Mouse (Mus musculus) megakaryocyte-erythroid progenitor cell, adult 5-6 weeks (primary cell): ENCODE results near the gene Zfp750. TPM values are rescaled to one million over a fixed set of nuclear protein-coding genes. Genes with fewer than 3 reads are reported as not detected.

ENCODE experiments used
- ATAC-seq: replicated peaks from 2 replicates; pipeline ENCODE4 v1.8.0; 2016; ENCODE audit warnings: mild to moderate bottlenecking, inconsistent platforms; ENCODE audit not compliant: severe bottlenecking, poor library complexity, low FRiP score, low TSS enrichment
- total RNA-seq, 2 experiments: library from RNA; stranded (forward) in 1 of 2; stranded (reverse) in 1 of 2; fragments of 200-1000, 215-1000 nt in 1 of 2; fragments of >200 nt in 1 of 2; fragmentation: Nextera tagmentation in 1 of 2; gene quantifications; 2 replicates each; pipeline ENCODE4 v1.2.3; 2014 to 2017

Zfp750 gene
- total RNA-seq, 2 experiments from 2014 or later = 0.66 TPM; not detected in 1

- ATAC-seq = peak; percentile 15; the same call in 1 of the 2 replicates
Measured at GRCm38 (mm10) chr11:121543922-121544321, 24.8 kb upstream of the Zfp750 start.

- peak; percentile 80 for ATAC-seq
Measured at GRCm38 (mm10) chr11:121543287-121543856, 24.2 kb upstream of the Zfp750 start.

- no peak for ATAC-seq
Measured at GRCm38 (mm10) chr11:121542471-121542870, 23.3 kb upstream of the Zfp750 start.

GRCm38 (mm10) chr11:121536528-121536927 is 17.4 kb upstream of the Zfp750 start:
- ATAC-seq = no peak

- ATAC-seq = peak; percentile 82
Measured at GRCm38 (mm10) chr11:121529747-121530146, 10.6 kb upstream of the Zfp750 start.

- no peak for ATAC-seq
Measured at GRCm38 (mm10) chr11:121524191-121524590, 5.1 kb upstream of the Zfp750 start.

GRCm38 (mm10) chr11:121522156-121522762 is 3.1 kb upstream of the Zfp750 start:
- ATAC-seq = peak; percentile 50

GRCm38 (mm10) chr11:121520761-121521160 is 1.6 kb upstream of the Zfp750 start:
- 0 out of 2 replicates have a peak, but pooled peaks have one; percentile 13 for ATAC-seq

- no peak for ATAC-seq
Measured at GRCm38 (mm10) chr11:121519703-121520102, 570 bp upstream of the Zfp750 start.

- no peak for ATAC-seq
Measured at GRCm38 (mm10) chr11:121517687-121518465, 1.3 kb downstream of the Zfp750 start.

- no peak for ATAC-seq
Measured at GRCm38 (mm10) chr11:121516906-121517305, 2.2 kb downstream of the Zfp750 start.

- no peak for ATAC-seq
Measured at GRCm38 (mm10) chr11:121515996-121516395, 3.1 kb downstream of the Zfp750 start.

- no peak for ATAC-seq
Measured at GRCm38 (mm10) chr11:121512896-121513572, 6.1 kb downstream of the Zfp750 start.

GRCm38 (mm10) chr11:121510512-121511246 is 8.5 kb downstream of the Zfp750 start:
- ATAC-seq = no peak

GRCm38 (mm10) chr11:121508478-121508877 is 10.7 kb downstream of the Zfp750 start:
- no peak for ATAC-seq

GRCm38 (mm10) chr11:121502000-121502860 is 16.9 kb downstream of the Zfp750 start:
- ATAC-seq = no peak

- peak; percentile 72 for ATAC-seq
Measured at GRCm38 (mm10) chr11:121501525-121501924, 17.6 kb downstream of the Zfp750 start.

GRCm38 (mm10) chr11:121500595-121500994 is 18.5 kb downstream of the Zfp750 start:
- no peak for ATAC-seq
